Mouse (Mus musculus) spleen, postnatal 4 days (tissue): ENCODE results near the gene Exoc3l4.

Experiments
- DNase-seq, 2 experiments: peaks; one replicate each; pipeline ENCODE4 v3.0.0; 2022; ENCODE audit warnings: low spot score in 2 of 2

The Exoc3l4 gene

DNA sequence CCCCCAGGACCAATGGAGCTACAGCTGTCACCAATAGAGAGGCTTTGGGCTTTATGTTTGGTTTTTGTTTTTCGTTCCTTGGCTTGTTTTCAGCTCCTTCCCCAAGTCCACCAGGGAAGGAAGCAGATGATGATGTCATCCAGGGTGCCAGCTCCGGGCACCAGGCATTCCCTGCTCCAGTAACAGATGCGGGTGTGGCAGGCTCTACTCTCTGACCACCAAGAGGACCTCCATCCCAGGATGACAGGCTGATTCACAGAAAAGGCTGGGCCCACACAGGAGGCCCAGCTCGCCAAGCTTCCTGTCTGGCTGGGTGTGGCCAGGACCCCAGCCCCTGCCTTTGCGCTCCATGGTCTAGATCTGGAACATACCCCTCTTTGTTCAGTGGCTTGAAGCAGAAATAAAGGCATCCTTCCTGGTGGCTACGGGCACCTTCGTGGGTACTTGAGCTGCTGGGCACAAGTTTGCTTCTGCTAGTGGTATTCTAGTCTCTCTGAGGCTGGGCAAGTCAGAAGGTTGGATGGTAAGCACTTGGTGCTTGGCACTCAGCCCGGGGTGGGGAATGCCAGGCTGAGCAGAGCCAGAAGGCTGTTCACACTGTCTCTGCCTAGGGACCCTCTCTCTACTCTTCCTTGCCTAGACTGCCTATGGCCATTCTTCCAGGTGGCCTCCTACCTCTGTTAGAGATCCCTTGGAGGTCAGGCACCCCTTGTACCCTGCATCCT lies 5.0 kb upstream of the Exoc3l4 start:
- no peak for DNase-seq

DNA sequence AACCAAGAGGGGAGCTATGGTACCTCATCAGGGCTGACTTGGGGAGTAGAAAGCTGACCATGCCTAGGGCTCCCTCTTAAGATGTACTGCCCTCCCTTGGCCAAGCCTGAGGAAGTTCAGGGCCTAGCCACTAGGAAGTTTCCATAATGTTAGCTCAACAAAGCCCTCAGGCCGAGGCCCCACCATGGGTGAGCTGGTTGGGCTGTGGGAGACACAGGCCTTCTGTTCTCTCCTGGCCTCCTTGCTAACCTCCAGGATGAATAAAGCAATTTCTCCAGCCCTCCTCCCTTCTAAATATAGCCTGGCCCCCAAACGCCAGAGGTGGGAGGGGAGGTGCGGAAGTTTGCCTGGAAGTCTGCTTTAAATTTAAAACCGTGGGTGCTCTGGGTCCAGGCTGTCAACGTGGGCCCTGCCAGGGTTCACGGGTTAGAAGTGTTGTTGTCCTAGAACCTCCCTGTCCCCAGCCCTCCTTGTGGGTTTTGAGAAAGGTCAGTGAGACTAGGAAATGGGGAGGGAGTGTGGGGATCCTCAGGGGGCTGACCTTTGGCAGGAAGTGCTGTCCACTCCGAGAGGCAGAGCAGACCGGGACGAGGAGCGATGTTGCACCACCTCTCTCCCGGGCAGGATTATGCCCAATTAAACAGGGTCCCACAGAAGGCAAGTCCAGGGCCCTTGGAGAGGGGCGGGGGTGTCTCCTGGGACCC lies 4.1 kb upstream of the Exoc3l4 start:
- DNase-seq, result no peak

DNA sequence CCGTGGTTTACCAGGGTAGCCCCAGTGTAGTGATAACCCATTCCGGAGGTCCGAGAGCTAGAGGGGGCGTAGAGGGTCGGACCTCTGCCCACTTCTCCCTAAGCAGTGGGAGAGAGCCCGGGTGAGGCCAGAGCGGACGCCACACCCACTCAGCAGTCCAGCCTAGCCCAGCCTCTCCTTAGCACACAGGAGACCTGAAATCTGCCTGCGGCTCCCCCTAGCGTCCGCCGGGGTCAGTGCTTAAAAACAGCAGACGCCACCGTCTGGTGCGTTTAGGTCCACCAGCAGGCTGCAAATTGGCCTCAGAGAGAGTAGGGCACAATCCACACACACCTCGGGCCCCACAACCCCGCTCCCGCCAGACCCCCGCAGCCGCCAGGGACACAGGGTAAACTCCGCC lies 3.5 kb upstream of the Exoc3l4 start:
- peak; percentile 85 to 93 for DNase-seq

DNA sequence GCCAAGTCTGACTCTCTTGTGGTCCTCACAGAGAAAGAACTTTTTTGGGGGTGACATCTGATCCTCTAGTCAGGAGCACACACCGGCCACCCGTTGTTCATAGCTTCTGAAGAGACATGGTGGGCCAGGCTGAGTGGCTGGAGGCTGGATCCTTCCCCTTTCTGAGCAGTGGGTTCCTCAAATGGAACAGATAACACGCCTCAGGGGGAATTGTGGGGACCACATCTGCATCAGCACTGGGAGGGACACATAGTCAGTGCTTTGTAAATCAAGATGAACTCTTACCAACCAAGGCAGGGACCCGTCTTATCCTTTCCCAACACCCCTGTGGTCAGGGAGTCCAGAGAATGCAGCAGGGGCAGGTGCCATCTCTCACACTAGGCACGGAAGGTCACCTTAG lies 3.1 kb downstream of the Exoc3l4 start:
- no peak for DNase-seq

DNA sequence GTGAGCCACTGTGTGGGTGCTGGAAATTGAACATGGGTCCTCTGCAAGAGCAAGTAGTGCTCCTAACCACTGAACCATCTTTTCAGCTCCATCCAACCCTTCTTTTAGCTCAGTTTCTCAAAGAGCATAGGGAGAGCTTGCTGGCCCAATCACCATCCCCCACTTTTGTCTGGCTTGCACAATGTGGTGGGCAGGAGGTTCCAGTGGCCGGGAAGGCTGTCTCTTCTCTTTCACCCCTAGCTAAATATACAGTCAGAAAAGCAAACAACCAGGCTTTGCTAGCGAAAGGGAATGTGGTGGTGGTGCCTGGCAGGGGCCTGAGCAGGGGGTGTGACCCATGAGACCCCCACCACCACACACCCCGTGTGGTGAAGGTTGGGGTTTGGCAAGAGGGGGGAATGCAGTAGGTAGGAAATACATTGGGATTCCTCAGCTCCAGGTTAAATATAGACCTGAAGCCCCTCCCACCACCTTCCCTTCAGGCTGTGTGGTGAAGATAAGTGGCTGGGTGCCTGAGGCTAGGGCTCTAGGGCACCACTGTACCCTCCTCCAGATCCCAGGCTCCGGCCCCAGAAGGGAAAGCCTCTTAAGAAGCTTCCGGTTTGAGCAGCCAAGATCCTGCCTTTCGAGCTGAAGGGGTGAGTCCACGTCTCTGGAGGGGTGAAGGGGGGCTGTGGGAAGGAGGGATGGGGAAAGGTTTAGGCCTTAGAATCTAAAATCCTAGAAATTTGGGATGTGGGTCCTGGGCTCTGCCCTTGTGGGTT lies 4.3 kb downstream of the Exoc3l4 start:
- no peak for DNase-seq

DNA sequence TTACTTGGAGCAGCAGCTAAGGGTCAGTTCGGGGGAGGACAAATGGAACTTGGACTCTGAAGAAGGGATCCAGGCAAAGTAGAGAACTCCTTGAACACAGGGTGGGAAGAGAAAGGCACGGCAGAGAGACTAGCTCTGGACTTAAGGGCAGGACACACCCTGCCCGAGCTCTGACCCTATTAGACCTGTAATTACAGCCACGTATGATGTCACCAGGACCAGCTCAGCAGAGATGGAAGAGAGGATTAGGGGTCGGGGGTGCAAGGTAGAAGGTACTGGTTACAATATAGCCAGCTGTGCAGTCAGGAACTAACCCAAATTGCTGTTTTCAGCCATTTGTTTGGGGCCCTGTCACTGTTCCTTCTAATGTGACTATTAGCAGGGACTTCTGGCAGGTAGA lies 6.0 kb downstream of the Exoc3l4 start:
- DNase-seq, result no peak

DNA sequence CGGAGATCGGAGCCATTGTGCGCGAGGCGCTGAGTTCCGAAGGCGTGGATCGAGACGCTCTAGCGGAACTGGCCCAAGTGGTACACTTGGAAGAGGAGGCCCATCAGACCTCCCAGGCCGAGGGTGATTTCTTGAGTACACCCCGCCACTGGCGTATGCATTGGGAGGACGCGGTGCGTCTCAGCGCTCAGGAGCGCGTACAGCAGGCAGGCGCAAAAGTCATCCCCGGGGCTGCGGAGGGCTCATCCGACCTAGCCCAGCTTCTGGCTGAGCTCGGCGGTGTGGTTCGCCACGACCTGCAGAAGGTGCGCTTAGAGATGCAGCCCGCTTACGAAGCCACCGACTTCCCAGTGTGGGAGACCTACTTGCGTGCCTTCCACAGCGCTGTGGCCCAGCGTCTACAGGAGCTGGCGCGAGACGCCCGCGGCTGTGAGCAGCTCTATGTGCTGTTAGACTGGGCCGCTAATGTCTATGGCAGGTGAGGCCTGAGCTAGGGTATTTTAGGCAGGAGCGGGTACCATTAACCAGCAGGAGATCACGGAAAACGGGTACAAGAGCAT lies 6.8 kb downstream of the Exoc3l4 start:
- no peak for DNase-seq

DNA sequence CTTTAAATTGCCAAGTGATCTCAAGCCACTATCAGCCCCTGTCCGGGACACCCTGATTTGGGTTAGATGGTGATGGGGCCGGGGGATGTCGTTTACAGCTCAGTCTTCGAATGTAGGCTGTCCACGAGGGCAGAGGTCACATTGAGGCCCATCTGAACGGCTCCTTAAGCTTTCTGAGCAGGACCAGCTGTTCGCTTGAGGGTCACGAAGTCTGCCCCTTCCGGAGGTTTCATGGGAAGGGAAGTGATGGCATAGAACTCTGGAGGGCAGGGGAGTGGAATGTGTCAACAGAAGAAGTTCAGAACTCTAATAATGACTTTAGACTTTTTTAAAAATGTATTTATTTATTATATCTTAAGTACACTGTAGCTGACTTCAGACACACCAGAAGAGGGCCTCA lies 7.7 kb downstream of the Exoc3l4 start:
- no peak for DNase-seq

DNA sequence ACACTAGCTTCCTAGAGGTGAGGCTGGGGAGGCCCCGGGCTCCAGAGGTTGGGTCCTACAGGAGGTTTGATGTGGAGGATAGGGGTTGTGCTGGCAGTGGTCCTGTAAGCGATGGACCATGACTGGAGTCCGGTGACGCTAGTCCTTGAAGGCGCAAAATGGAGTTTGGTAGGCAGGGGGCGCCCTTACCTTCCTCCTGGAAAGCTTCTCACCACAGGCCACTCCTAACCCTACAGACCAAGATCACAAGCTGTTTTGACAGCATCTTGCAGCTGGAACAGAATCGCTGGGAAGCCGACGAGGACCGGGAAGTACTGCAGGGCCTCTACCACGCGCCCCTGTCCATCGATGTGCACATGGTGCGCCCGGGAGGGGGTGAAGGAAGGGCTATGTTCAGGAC lies 8.4 kb downstream of the Exoc3l4 start:
- DNase-seq, result peak; percentile 82 to 92

DNA sequence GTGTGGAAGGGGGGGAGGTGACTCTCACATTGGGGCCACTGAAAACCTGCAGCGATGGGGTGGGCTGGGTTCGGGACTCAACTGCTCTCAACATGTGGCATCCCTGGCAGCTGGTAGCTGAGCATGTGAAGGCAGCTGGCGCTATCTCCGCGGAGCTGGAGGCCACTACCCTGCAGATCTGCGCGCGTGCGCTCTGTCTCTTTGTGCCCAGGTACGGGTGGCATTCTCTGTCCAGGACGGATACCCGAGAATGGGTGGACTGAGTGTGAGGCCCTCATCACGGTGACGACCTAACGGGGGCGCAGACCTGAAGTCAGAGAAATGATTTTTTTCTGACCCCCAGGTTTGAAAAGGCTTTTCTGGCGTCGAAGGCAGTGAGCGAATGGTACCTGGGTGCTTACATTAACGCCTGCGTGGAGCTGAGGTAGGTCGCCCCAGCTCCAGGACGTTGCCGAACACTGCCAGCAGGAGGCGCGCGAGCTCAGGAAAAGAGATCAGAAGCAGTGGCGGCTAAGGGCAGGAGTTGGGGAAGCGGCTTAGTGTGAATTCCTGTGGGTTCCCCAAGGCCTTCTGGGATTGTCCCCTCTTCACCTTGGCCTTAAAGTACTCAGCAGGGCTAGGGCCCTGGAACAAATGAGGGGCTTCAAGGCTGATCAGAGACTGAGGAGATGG lies 9.1 kb downstream of the Exoc3l4 start:
- peak; percentile 93 to 99 for DNase-seq

DNA sequence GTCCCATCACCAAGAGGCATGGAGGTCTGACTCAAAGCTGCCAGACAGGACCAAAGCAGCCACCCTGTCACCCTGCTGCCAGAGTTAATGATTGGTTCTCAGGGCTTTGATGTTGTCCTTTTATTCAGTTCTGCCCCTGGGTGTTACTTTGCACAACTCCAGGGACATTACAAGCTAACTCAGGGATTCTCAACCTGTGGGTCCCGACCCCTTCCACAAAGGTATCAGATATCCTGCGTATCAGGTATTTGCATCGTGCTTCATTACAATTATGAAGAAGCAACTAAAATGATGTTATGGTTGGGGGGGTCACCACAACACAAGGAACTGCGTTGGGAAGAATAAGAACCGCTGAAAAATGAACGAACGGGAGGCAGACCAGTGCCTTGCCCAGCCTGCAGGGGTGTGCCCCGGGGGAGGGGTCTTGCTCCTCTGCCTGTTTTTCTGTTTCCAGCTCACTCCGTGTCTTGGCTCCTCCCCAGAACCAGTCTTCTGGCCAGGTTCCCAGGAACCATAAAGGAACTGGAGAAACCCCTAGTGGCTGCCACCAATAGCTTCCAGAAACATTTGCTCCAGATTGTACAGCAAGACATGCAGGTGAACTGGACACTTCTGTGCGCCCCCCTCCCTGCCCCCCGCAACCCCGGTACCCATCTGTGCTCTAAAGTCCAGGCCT lies 10.8 kb downstream of the Exoc3l4 start:
- no peak for DNase-seq

DNA sequence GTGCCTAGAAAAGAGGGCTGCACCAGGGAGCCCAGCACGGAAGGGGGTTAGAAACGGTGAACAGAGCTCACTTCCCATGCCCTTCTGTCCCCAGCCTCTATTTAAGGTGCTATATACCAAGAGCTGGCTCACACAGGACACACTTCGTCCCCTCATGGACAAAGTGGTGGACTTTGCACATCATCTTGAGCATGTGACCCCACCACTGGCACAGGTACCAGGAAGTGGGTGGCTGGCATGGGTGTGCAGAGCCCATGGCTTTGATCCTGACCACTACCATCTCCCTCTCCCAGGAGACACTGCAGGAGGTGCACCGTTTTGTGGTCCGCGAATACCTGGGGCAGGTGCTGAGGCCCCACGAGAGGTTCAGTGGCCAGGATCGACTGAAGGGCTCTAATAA lies 11.5 kb downstream of the Exoc3l4 start:
- DNase-seq, result no peak

DNA sequence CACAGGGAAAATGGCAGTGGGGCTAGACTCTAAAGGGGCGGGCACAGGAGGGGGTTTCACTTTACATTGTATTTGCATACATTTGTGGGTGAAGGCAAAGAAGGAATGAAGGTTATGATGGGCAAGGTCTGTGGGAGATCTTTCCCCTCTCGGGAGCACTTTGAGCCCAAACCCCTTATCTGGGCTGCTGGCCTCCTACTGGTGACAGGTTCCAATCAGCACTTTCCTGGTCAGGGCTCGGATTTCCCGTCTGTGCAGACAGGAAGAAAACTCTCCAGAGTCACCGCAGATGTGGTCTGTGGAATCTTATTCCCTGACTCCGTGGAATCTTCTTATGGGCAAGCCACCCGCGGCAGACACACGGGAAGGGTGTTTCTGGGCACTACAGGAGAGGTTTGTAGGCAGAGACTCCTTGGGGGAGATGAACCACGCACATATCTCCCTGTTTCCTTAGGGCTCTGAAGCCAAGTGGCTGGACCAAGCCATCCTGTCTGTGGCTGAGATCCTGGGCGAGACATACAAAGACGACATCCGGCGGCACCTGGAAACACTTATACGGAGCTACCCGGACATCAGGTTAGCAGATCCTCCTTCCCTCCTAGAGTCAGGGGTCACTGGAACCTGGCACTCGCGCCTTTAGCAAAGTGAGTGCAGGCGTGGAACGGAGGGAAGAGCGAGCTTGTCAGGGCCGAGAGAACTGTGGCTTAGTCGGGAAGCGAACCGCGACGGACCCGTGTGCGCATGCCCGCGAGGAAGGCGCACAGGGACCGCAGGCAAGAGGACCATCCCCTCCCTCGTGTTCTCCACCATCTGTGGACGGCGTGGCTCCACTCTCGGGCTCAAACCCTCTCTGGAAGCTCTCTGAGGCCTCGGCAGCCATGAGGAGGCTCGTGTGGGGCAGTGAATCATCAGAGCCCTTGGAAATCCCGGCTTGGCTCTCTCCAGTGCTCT lies 12.4 kb downstream of the Exoc3l4 start:
- no peak for DNase-seq

DNA sequence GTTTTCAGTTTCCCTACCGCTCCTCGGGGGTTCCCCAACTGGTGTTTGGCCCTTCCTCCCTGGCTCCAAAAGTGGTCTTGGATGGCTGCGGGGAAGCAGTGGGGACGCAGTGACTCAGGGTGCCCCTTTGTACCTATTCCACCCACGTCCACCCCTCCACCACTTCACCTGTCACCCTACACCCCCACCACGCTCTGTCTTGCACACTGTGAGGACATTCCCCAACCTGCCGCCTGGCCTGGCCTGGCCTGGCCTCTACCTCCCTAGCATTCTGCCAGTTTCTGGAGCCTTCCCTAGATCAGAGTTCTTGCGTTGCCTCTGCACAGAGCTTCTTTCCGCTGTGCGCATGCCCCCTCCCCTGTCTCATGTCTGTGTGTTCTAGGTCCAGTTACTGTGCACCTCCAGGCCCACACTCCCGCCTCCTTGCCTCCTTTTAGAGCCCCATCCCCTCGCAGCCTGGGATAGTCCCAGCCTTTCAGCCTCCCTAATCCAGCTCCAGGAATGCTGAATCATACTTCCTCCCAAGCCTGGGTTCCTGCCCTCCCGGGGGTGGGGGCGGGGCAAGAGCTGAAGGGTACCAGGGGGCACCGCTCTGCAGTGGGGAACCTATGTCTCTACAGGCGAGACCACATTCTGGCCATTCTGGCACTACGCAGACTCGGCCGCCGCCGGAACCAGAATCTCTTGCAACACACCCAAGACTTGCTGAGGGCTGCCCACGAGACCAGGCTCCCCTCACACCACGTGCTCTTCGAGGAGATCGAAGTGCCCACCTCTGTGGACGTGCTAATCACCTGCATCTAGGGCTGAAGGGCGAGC lies 13.4 kb downstream of the Exoc3l4 start:
- no peak for DNase-seq

DNA sequence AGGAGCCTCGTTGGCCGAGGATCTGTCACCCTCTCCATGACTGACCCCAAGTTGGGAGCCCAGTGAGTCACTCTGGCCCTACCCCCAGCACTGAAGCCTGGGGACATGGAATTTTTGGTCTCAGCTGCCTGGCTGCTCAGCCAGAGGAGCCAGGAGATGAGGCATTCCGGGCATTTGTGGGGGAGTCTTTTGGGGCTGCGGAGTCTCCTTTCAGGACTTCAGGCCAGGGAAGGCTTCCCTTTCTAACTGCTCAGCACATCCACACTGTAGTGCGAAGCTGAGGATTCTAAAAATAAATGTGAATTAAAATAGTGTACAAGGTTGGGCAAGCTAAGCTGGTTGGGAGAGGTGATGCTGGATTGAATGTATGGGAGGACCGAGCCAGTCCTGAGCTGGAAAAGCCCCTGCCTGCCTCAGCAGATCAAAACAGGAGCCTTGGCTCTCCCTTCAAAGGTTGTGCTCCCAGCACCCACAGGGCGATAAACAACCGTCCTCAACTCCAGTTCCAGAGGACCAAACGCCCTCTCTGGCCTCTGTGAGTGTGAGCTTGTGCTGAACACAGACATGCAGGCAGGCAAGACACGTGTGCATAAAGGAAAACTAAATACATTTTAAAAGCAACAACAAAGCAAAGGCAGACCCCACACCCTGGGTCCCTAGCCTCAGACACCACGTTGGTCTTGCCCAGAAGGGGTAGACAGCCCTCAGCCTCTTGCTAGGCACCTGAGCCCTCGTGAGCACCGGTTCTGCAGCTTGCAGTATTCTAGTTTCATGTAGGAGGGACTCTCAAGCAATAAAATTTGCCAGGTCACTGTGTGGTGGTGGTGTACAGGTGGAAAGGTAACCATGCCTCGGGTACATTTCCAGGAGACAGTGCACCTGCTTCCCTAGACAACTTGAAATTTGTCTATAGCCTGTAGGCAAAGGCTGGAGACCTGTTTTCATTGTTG lies 14.3 kb downstream of the Exoc3l4 start:
- DNase-seq, result no peak

DNA sequence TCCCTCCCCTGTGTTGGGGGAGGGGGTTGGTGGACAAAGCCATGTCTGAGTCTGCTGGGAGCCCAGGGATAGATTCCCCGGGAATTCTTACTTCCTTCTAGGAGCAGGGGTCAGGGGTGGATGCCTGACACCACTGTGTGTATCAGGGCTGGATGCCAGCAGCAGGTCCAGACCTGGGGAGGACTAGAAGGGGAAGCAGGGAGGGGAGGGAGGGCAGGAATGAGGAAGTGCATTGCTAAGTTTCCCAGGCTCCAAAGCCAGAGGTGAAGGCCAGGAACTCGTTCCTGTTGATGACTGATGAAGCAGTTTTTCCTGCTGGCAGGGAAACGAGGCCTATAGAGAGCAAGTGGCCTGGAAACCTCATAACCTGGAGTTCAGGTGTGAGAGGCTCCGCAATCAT lies 15.3 kb downstream of the Exoc3l4 start:
- no peak for DNase-seq

DNA sequence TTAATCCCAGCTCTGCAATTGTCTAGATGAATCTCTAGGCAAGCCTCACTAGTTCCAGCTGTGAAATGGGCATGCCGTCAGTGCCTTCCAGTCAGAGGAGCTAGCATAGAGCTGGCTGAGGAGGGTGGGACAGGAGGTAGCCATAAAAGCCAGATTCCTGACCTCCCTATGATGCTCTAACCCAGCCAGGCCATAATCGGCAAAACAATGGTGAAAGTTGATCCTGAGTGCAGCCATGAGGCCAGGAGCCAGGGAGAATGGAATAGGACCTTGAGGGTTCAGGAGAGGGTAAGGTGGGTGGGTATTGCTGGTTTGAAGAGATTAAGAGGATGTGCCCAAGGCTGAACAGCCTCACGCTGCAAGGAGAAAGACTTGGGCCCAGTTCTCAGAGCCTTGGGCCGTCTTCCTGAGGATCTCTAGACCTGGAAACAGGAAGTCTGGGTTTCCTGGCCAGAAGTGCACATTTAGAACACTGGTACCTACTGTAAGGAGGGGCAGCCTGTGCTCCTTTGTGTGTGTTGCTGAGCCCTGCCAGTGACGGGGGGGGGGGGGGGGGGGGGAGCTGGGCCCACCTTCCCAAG lies 16.0 kb downstream of the Exoc3l4 start:
- no peak for DNase-seq
